Mouse (Mus musculus) myocyte (in vitro differentiated cells): ENCODE results near the gene Kif26b. TPM values are rescaled to one million over a fixed set of nuclear protein-coding genes. Genes with fewer than 3 reads are reported as not detected.

Experiments
- H3K27me3 ChIP-seq: one replicate; pipeline ENCODE4 v1.6.1; 2011; ENCODE audit not compliant: control insufficient read depth, insufficient read depth, insufficient read length
- H3K36me3 ChIP-seq: one replicate; pipeline ENCODE4 v1.6.1; 2011; ENCODE audit not compliant: control insufficient read depth, insufficient read depth
- H3K4me2 ChIP-seq: one replicate; pipeline ENCODE4 v1.6.1; 2011; ENCODE audit warnings: low read depth, control low read depth
- H3K4me3 ChIP-seq: one replicate; pipeline ENCODE4 v1.5.1; 2011; ENCODE audit warnings: mild to moderate bottlenecking, control low read depth, moderate library complexity
- H3K79me2 ChIP-seq: one replicate; pipeline ENCODE4 v1.6.1; 2011; ENCODE audit not compliant: control insufficient read depth, insufficient read depth
- H3ac ChIP-seq: one replicate; pipeline ENCODE4 v1.6.1; 2011; ENCODE audit not compliant: control insufficient read depth, insufficient read length
- CEBPB ChIP-seq: IDR thresholded peaks from 2 replicates; pipeline ENCODE4 v1.6.1; 2011; ENCODE audit warnings: mild to moderate bottlenecking, moderate library complexity; ENCODE audit not compliant: poor library complexity, insufficient read depth, severe bottlenecking
- E2F4 ChIP-seq: IDR thresholded peaks from one replicate; pipeline ENCODE4 v1.6.1; 2011; ENCODE audit warnings: mild to moderate bottlenecking, control low read depth, moderate library complexity; ENCODE audit not compliant: insufficient read depth
- MAX ChIP-seq: IDR thresholded peaks from one replicate; pipeline ENCODE4 v1.6.1; 2011; ENCODE audit warnings: low read depth, mild to moderate bottlenecking, control low read depth
- MYOD1 ChIP-seq, 3 experiments: IDR thresholded peaks; one replicate each; pipeline ENCODE4 v1.6.1; 2011; ENCODE audit warnings: control low read depth in 2 of 3, low read depth in 2 of 3, mild to moderate bottlenecking in 2 of 3, moderate library complexity in 1 of 3; ENCODE audit not compliant: insufficient read length in 2 of 3, control insufficient read depth in 1 of 3
- MYOG ChIP-seq, 3 experiments: IDR thresholded peaks; one replicate each; pipeline ENCODE4 v1.6.1; 2011; ENCODE audit warnings: control low read depth in 2 of 3, low read depth in 2 of 3, mild to moderate bottlenecking in 2 of 3; ENCODE audit not compliant: insufficient read length in 2 of 3, control insufficient read depth in 1 of 3, insufficient read depth in 1 of 3
- POLR2A ChIP-seq: IDR thresholded peaks from one replicate; pipeline ENCODE4 v1.6.1; 2011; ENCODE audit warnings: low read depth, mild to moderate bottlenecking, control low read depth, moderate library complexity; ENCODE audit not compliant: insufficient read length
- POLR2AphosphoS2 ChIP-seq: IDR thresholded peaks from one replicate; pipeline ENCODE4 v1.6.1; 2011; ENCODE audit warnings: low read depth, control low read depth; ENCODE audit not compliant: insufficient read length
- REST ChIP-seq: IDR thresholded peaks from one replicate; pipeline ENCODE4 v1.6.1; 2011; ENCODE audit warnings: mild to moderate bottlenecking, control low read depth, moderate library complexity; ENCODE audit not compliant: insufficient read depth, insufficient read length
- SRF ChIP-seq: IDR thresholded peaks from one replicate; pipeline ENCODE4 v1.6.1; 2011; ENCODE audit warnings: low read depth; ENCODE audit not compliant: control insufficient read depth, insufficient read length
- TCF12 ChIP-seq: IDR thresholded peaks from one replicate; pipeline ENCODE4 v1.6.1; 2011; ENCODE audit warnings: mild to moderate bottlenecking, control low read depth; ENCODE audit not compliant: poor library complexity, insufficient read depth, severe bottlenecking
- TCF3 ChIP-seq: IDR thresholded peaks from one replicate; pipeline ENCODE4 v1.6.1; 2011; ENCODE audit warnings: low read depth, control low read depth; ENCODE audit not compliant: insufficient read length
- USF1 ChIP-seq: IDR thresholded peaks from one replicate; pipeline ENCODE4 v1.6.1; 2011; ENCODE audit warnings: low read depth, mild to moderate bottlenecking, control low read depth, moderate library complexity
- polyA plus RNA-seq: library from polyadenylated mRNA; unstranded; fragments of >200 nt; fragmentation: generic; extraction: Trizol; gene quantifications from one replicate; pipeline ENCODE4 v1.2.1, GENCODE M21; 2012; ENCODE audit warnings: missing spikeins

The Kif26b gene
- polyA plus RNA-seq, 1 experiment, result 5.9 TPM

DNA sequence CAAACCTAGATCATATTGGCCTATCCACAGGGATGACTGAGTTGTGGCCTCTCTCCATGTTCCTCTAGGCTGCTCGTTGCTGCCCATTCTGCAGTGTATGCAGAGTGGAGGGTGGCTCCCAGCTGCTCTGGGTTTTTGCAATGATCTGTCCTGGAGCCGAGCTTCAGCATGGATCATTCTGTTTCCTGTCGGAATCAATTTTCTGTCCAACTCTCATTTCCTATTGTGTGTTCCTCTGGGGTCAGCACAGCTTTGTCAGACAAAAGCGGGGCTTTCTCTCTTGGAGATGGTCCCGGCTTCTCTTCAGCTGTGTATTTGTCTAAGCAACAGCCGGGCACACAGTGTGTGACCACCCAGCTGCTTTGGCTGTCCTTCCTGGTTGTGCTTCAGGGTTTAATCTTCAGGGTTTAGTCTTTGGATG lies 98.0 kb downstream of the Kif26b start:
- H3K4me2 ChIP-seq, result no peak overlapping the region
- peaks cover 4% of the 10 kb centered on the region for H3K79me2 ChIP-seq
- no peak overlapping the region for H3K4me3 ChIP-seq
- no peak for TF ChIP-seq CEBPB
- TF ChIP-seq MAX, result no peak
- TF ChIP-seq SRF, result no peak
- TF ChIP-seq REST, result no peak
- TF ChIP-seq E2F4, result no peak
- no peak for TF ChIP-seq TCF12
- no peak for TF ChIP-seq POLR2A
- no peak for TF ChIP-seq MYOD1 (IDR thresholded peaks at IDR 0.05; ENCODE audit: control insufficient read depth in 1 of 3, insufficient read length in 2 of 3, low read depth in 2 of 3)
- no peak for TF ChIP-seq TCF3
- TF ChIP-seq MYOG (IDR thresholded peaks at IDR 0.05; ENCODE audit: control insufficient read depth in 1 of 3, insufficient read depth in 1 of 3, insufficient read length in 2 of 3, low read depth in 2 of 3), result no peak
- TF ChIP-seq USF1, result no peak
- TF ChIP-seq POLR2AphosphoS2, result no peak
- H3K27me3 ChIP-seq, result no peaks in the 10 kb centered on the region
- no peak overlapping the region for H3ac ChIP-seq
- H3K36me3 ChIP-seq, result no peaks in the 10 kb centered on the region

DNA sequence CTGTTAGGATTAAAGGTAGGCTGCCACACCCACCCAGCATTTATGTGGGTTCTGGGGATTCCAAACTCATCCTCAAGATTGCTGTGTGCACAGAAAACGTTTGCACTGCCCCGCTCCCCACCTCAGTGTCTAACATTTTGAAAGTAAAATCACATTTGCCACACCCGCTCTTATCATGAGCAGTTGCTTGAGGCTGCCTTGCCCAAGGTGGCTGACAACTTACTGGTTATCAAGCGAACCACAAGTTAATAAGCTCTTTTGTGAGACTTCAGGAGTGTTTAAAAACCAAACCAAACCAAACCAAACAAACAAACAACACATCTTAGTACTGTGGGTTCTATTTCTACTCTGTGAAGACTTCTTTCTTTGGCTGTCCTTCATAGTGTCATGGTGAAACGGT lies 101.1 kb downstream of the Kif26b start:
- no peaks in the 10 kb centered on the region for H3K36me3 ChIP-seq
- no peak for TF ChIP-seq USF1
- no peak for TF ChIP-seq MAX
- no peak for TF ChIP-seq TCF3
- TF ChIP-seq REST, result no peak
- no peak overlapping the region for H3ac ChIP-seq
- no peak overlapping the region for H3K4me3 ChIP-seq
- H3K4me2 ChIP-seq, result no peak overlapping the region
- no peaks in the 10 kb centered on the region for H3K79me2 ChIP-seq
- no peaks in the 10 kb centered on the region for H3K27me3 ChIP-seq

DNA sequence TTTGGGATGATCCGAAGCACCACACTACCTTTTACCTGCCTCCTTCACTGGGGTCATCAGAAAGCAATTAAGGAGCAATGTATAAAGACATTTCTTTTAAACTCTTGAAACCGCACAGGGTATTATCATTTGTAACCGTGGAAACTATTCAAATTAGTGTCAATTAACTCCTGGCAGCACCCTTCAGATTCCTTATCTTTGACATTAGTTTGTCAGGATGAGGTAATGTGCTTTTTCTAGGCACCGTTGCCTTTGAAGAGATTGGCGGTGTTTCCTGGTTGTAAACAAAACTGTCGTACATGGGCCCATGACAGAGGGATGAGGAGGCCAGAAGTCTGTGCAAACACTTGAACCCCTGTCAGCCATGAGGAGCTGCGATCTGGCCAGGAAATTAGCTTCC lies 102.9 kb downstream of the Kif26b start:
- H3K4me2 ChIP-seq, result no peak overlapping the region
- H3ac ChIP-seq, result no peak overlapping the region
- H3K79me2 ChIP-seq, result no peaks in the 10 kb centered on the region
- no peaks in the 10 kb centered on the region for H3K36me3 ChIP-seq
- no peaks in the 10 kb centered on the region for H3K27me3 ChIP-seq
- TF ChIP-seq SRF (no peak), MAX (no peak), USF1 (no peak), CEBPB (no peak), TCF12 (no peak), POLR2AphosphoS2 (no peak), MYOD1 (IDR thresholded peaks at IDR 0.05; ENCODE audit: control insufficient read depth in 1 of 3, insufficient read length in 2 of 3, low read depth in 2 of 3) (no peak), MYOG (IDR thresholded peaks at IDR 0.05; ENCODE audit: control insufficient read depth in 1 of 3, insufficient read depth in 1 of 3, insufficient read length in 2 of 3, low read depth in 2 of 3) (no peak)
- H3K4me3 ChIP-seq, result no peak overlapping the region

DNA sequence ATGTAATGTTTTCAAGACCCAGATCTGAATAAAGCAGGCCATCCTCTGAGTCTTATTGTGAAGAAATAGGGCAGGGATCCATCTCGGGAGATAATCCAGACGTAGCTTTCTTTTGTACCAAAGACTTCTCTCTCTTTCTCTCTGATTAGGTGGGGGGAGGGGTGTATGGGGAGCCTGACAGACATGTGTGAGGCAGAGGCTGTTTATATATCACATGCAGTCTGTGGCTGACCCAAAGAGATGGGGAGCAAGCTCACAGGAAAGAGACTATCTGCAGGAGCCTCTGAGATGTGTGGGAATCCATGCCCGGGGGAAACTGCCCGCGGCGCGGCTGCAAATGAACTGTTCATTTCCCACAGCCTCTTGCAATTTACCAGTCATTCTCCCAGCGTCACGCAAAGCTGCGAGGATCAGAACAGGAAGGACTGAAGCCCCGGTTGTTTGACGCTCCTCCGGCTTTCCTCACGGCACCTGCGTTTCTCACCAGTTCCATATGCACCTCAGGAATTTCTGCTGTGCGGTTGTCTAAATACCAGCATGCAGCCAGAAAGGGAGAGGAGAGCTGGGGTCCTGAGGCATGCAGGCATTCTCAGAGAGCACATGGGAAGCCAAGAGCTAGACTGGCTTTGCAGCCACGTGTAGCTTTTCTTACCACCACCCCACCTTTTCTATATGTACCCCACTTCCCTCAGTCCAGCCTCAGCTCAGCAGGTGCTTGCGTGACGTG lies 105.6 kb downstream of the Kif26b start:
- Histone ChIP-seq H3K4me2 (no peak overlapping the region), H3K27me3 (no peaks in the 10 kb centered on the region), H3K36me3 (no peaks in the 10 kb centered on the region)

DNA sequence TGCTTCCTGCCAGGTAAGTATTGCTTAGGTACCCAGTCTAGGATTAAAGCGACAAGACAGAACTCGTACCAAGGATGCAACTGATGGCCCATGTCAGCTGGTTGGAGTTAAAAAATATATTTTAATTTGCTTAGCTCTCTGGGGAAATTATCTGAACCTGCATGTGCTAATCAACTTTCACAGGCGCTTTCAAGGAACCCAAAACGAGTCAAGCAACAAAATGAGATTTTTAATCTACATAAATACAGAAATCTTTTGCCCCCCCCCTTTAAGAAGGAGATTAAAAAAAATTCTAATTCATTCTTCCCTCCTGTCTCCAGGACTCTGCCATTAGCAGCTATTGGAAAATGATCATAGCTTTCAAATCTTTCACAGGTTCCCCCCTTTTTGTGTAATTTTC lies 106.5 kb downstream of the Kif26b start:
- H3ac ChIP-seq, result no peak overlapping the region
- no peak overlapping the region for H3K4me3 ChIP-seq
- no peaks in the 10 kb centered on the region for H3K36me3 ChIP-seq
- no peaks in the 10 kb centered on the region for H3K27me3 ChIP-seq
- no peak for TF ChIP-seq MYOD1 (IDR thresholded peaks at IDR 0.05; ENCODE audit: control insufficient read depth in 1 of 3, insufficient read length in 2 of 3, low read depth in 2 of 3)
- no peak for TF ChIP-seq SRF
- no peak for TF ChIP-seq USF1
- no peak for TF ChIP-seq TCF12
- no peak for TF ChIP-seq POLR2AphosphoS2
- no peak for TF ChIP-seq MAX
- no peak for TF ChIP-seq REST
- TF ChIP-seq MYOG (IDR thresholded peaks at IDR 0.05; ENCODE audit: control insufficient read depth in 1 of 3, insufficient read depth in 1 of 3, insufficient read length in 2 of 3, low read depth in 2 of 3), result no peak
- H3K4me2 ChIP-seq, result no peak overlapping the region
- H3K79me2 ChIP-seq, result no peaks in the 10 kb centered on the region

More for the DNA sequence above, 105.6 kb downstream of the Kif26b start:
- TF ChIP-seq TCF12, result no peak
- TF ChIP-seq POLR2A, result no peak
- no peak for TF ChIP-seq SRF
- TF ChIP-seq E2F4, result no peak
- TF ChIP-seq TCF3, result no peak
- no peak for TF ChIP-seq MYOD1 (IDR thresholded peaks at IDR 0.05; ENCODE audit: control insufficient read depth in 1 of 3, insufficient read length in 2 of 3, low read depth in 2 of 3)
- no peak for TF ChIP-seq REST
- TF ChIP-seq POLR2AphosphoS2, result no peak
- no peak for TF ChIP-seq CEBPB
- no peak for TF ChIP-seq MAX
- Histone ChIP-seq H3K79me2 (no peaks in the 10 kb centered on the region), H3K4me3 (no peak overlapping the region), H3ac (no peak overlapping the region)
